Mouse (Mus musculus) gastrocnemius, adult 18-20 months (tissue): ENCODE results near the gene Tubb2a. TPM values are rescaled to one million over a fixed set of nuclear protein-coding genes. Genes with fewer than 3 reads are reported as not detected.
"Not testable (repeated sequence)": the region's sequence is repeated elsewhere in the genome, so short reads cannot be mapped to it uniquely, and the experiment has no call there.

Source experiments
- DNase-seq: peaks from one replicate; pipeline ENCODE4 v3.0.0; 2021; ENCODE audit warnings: low spot score
- total RNA-seq, 2 experiments: library from RNA; stranded (reverse); gene quantifications; 2 replicates each; pipeline ENCODE4 v1.2.3; 2021

Gene Tubb2a
- total RNA-seq, 2 experiments from 2014 or later = 10.0 to 17.1 TPM

DNA sequence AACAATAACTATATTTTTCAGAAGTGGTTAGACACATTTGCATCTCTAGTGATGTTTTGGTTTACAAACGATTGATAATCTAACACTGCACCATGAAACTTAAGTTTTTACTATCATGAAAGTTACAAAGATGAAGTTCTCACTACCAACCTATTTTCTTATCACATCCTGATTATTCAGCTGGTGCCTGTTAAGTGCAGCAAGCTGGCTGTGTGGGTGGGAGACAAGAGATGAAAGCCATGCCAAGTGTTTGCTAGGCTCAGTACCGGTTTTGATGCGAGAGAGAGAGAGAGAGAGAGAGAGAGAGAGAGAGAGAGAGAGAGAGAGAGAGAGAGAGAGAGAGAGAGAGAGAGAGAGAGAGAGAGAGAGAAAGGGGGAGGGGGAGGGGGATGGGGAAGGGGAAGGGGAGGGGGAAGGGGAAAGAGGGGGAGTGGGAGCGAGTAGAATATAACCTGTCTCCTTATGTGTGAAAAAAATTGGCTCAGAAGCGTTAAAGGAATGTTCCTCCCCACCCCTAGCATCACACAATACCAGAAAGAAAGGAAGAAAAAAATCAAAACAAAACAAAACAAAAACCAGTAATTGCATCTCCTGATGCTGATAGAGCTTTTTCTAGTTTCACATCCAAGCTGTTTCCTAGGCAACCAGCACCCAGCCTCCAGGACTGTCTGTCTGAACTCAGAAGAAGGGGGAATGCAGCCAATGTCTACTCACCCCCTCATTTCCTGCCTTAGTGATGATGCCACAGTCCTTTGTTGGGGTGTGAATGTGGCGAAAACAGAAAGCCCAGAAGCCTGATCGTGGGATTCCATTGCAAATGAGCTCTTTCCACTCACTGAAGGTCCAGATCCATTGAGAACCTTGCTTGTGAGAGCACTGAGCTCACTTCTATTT is 18.0 kb upstream of the Tubb2a start:
- no peak for DNase-seq

- DNase-seq = no peak
These were observed 11.6 kb upstream of the Tubb2a start for GRCm38 (mm10) chr13:34089358-34089757.

DNA sequence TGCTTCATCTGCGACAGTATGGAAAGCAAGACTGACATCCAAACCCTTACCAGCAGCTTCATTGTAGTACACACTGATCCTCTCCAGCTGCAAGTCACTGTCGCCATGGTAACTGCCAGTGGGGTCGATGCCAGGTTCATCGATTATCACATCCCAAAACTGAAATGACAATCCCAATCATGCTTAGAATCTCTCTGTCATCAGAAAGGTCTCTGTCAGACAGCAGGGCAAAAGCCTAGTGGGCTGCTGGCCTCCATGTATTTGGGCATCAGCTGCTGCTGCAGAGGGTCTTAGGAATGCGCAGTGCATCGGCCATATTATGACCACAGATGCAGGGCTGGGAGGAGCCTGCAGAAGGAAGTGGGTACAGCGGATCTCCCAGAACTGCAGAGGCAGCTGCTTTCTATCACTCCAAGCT is 11.1 kb upstream of the Tubb2a start:
- DNase-seq = no peak

- DNase-seq = not testable (repeated sequence)
These were observed 10.4 kb upstream of the Tubb2a start for GRCm38 (mm10) chr13:34088201-34088649.

DNA sequence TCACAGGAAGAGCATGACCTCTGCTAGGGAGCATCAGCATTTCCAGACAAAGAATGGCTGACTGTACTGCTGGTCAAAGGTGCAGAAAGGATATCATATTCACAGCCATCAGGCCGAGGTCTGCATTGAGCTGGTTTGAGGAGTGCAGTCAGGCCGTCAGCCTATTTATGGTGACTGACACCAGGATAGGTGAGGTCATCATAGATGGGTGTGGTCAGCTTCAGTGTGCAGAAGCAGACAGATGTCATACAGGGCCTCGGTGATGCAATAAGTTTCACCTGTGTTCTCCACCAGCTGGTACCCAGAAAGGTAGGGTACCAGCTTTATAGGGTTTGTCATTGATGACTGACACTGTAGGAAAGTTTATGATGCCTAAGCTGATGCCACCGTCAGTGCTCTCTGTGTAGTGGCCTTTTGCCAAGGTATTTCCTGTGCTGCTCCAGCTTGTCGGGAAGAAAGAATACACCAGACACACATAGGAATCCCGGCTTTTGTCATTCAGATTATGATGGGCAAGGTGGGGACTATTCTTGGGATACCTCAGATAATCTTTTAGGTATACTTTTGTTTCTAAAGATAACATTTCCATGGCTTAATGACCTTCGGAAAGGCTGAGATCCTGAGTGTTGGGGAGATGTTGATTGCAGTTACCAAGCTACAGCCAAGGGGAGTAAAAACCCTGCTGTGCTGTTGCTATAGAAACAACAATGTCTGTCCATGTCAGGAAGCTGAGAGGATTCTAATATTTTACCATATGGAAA is 9.4 kb upstream of the Tubb2a start:
- DNase-seq = no peak

GRCm38 (mm10) chr13:34084026-34084750 is 6.4 kb upstream of the Tubb2a start:
- DNase-seq = peak; percentile 79

GRCm38 (mm10) chr13:34081926-34082325 is 4.1 kb upstream of the Tubb2a start:
- no peak for DNase-seq

DNA sequence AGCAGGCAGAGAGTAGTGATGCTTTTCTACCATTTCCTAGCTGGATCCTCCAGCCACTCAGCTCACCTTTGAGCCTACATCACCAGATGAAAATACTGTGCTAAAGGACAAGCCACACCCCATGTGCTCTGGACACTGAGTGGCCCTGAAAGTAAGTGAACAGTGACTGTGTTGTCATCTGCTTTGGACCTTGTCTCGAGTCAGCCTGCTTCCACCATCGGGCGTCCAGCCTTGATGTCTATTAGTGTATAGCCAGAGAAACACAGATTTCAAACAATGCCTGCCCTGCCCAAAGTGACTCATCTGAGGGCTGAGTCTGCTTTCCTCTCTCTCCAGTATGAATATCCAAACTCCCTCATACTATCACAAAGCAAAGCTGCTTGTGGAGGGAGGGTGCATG is 2.0 kb upstream of the Tubb2a start:
- no peak for DNase-seq

GRCm38 (mm10) chr13:34078500-34079280 is 883 bp upstream of the Tubb2a start:
- no peak for DNase-seq

GRCm38 (mm10) chr13:34076561-34077491 is 981 bp downstream of the Tubb2a start:
- no peak for DNase-seq

DNA sequence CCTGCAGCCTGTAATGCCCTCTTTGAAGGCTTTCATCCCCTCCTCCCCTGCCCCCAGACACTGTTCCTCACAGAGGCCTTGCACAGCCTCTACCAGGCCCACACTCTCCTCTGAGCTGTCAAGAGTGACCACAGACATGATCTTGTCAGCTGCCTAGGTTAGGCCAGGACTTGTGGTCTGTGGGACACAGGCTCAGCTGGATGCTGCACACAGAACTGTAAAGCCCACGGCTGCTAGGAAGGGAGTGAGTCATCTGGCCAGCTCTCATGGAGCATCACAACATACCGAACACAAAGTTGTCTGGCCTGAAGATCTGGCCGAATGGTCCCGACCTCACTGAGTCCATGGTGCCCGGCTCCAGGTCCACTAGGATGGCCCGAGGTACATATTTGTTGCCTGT is 1.9 kb downstream of the Tubb2a start:
- not testable (repeated sequence) for DNase-seq

GRCm38 (mm10) chr13:34074441-34074840 is 3.4 kb downstream of the Tubb2a start:
- not testable (repeated sequence) for DNase-seq

DNA sequence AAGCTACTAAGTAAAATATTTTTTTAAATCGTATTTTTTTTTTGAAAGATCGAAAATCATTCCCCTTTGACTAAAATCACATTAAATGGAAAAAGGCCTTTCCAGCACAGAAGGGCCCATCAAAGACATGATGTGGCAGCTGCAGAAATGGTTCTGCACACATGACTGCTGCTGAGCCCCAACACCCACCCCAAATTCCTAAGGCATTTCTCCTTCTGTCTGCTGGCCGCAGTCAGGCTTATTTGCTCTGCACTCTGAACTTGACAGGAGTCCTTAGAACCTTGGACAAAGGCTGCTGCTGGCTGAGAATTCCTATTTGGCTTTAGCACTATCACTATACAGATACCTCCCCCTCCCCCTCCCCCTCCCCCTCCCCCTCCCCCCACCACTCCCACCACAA is 5.0 kb downstream of the Tubb2a start:
- DNase-seq = no peak

DNA sequence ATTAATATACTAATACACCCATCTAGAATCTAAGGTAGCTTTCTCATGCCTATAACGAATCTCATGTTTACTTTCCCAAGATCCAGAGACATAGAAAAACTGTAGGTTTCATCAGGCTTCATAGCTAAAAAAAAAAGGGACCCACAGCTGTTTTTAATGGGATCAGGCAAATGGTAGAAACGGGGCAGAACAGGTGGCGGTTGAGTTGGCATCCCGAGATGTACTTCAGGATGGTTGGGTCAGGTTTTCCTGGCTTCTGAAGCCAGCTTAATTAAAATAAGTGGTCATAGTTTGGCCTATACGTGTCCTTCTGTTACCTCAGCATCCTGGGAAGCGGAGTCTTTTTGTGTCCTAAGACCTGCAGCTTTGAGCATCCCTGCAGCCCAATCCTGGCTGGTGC is 6.0 kb downstream of the Tubb2a start:
- no peak for DNase-seq

GRCm38 (mm10) chr13:34070296-34070695 is 7.5 kb downstream of the Tubb2a start:
- DNase-seq = no peak

- no peak for DNase-seq
These were observed 11.5 kb downstream of the Tubb2a start for GRCm38 (mm10) chr13:34066351-34066750.

DNA sequence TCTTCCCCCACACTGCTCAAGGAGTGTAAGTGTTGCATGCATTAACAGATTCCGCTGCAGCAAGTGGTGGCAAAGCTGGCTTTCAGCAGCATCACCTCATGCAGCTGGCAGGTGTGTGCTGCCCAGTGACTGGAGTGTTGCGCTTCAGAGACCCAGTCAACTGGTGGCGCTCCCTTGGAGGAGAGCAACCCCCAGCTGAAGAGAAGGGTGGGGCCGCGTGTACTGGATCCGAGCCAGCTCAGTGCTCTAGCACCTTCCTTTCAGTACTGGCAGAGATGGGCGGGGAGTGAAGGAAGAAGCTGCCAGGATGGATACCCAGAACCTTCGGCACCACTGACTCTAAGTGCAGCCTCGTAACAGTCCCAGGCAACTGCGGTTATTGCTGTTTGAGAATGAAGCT is 15.3 kb downstream of the Tubb2a start:
- no peak for DNase-seq

DNA sequence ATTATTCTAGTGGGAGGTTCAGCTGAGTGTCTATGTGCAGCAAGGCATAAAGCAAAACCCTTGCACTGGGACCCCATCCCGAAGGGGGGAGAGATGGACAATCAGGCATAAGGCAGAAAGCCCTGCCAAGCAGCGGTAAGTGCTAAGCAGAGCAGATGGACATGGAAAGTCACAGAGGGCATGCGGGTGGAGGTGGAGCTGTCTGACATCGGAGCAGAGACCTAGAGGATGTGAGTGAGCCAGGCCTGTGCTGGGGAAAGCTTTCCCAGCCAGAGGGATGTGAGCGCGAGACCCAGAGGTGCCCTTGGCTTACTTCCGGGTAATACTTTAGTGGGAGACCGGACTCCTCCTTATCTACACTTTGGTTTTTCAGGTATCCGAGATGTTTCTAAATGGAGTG is 17.7 kb downstream of the Tubb2a start:
- no peak for DNase-seq

GRCm38 (mm10) chr13:34057252-34057651 is 20.6 kb downstream of the Tubb2a start:
- DNase-seq = no peak

GRCm38 (mm10) chr13:34054983-34055382 is 22.8 kb downstream of the Tubb2a start:
- DNase-seq = no peak
